Mouse (Mus musculus) ES-E14 (cell line): Measurements from ENCODE around the gene Mettl14.

Experiments used
- HCFC1 ChIP-seq: IDR thresholded peaks from 2 replicates; pipeline ENCODE4 v1.6.1; 2012; ENCODE audit warnings: low read length, inconsistent platforms, borderline replicate concordance; ENCODE audit not compliant: insufficient read depth
- ZC3H11A ChIP-seq: IDR thresholded peaks from 2 replicates; pipeline ENCODE4 v1.6.1; 2012; ENCODE audit warnings: low read depth, mild to moderate bottlenecking, inconsistent platforms, low read length, borderline replicate concordance

DNA sequence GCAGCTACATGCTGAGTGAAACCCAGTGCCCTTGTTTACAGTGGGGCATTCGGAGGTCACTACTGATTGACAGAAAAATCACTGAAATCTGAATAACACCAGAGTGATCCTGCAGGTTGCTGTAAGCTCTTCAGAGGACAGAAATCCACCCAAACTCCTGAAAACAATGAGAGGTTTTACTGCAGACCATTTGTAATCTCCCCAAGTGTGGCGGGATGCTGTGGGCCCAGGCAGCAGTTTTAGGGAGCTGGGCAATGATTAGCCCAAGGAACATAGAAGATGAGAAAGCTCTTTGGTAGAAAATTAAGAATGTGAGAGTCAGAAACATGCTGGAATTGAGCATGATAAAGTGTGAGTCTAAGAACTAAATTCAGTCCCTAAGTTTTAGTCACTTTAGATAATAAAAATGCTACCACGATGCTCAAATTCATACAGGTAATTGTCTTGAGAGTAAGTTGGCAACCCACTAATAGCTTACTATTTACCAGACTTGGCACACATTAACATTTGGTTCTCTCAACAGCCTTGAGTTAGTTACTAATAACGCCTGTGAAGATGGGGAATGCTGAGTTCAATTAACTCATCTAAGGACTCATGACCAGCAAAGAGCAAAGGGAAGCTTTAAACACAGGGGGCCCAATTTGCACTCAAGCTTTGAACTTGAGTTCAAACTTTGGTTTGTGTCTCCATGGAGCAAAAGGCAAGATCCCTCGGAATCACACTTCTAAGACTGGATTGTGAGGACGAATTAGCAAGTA is 26.1 kb upstream of the Mettl14 start:
- TF ChIP-seq HCFC1 (no peak), ZC3H11A (no peak)
